Mouse (Mus musculus) hematopoietic stem cell, adult 5-6 weeks (primary cell): Measurements from ENCODE around the gene Adipor2. TPM values are rescaled to one million over a fixed set of nuclear protein-coding genes. Genes with fewer than 3 reads are reported as not detected.

ENCODE experiments used
- ATAC-seq, 2 experiments: fragments of 125-278 bp in 1 of 2; replicated peaks in 1 of 2; 2 replicates each; pipeline ENCODE4 v1.8.0; 2016 to 2017; ENCODE audit warnings: inconsistent platforms in 2 of 2, mild to moderate bottlenecking in 2 of 2, moderate number of reproducible peaks in 2 of 2, low read depth in 1 of 2, moderate TSS enrichment in 1 of 2; ENCODE audit not compliant: low FRiP score in 2 of 2, poor library complexity in 2 of 2, severe bottlenecking in 2 of 2, insufficient read depth in 1 of 2, low TSS enrichment in 1 of 2
- total RNA-seq: library from RNA; stranded (forward); fragments of 172-1452, 232-1000 nt; gene quantifications from 2 replicates; pipeline ENCODE4 v1.2.3, GENCODE M21; 2017

The Adipor2 gene
- total RNA-seq, 1 experiment from 2014 or later, result 145 TPM

DNA sequence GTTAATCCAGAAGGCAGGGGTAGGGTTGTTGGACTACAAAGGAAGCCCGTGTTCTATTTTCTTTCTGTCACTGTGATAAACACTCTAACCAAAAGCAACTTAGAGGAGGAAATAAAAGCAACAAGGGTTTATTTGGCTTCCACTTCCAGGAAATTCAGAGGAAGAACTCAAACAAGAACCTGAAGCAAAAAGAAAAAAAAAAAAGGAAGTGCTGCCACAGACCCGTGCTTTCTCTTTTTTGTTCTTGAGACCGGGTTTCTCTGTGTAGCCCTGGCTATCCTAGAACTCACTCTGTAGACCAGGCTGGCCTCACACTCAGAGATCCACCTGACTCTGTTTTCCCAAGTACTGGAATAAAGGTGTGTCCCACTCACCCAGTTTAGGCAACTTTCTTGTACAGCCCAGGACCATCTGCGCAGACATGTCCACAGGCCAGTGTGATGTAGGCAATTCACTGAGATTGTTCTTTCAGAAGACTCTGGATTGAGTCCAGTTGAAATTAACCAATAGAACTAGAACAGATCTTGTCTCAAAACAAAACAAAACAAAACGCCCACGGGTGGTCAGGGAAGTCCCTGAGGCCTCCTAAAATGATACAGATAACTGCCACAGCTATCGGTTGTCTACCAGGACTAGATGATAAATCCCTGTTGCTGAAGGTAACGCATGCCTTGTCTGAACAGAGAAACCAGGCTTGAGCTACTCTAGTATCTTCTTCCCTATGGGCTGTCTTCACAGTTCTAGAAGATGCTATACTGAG, 15.8 kb downstream of the Adipor2 start:
- no peak for ATAC-seq

DNA sequence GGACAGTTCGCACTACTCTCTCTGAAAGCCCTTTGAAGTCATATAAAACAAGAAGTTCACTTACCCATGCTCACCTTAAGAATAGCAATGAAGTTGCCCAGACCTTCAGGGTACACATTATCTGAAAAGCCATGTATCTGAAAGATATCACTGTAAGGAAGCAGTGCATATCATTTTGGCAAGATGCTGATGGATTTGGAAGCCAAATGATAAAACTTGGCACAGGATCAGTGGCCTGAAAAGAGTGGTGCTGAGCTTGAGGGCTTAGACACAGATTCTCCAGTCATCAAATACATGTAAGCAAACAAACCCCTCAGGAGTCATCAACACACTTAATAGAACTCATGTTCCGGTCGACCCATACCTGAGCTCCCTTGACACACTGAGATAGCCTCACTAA, 16.9 kb downstream of the Adipor2 start:
- ATAC-seq, result no peak

DNA sequence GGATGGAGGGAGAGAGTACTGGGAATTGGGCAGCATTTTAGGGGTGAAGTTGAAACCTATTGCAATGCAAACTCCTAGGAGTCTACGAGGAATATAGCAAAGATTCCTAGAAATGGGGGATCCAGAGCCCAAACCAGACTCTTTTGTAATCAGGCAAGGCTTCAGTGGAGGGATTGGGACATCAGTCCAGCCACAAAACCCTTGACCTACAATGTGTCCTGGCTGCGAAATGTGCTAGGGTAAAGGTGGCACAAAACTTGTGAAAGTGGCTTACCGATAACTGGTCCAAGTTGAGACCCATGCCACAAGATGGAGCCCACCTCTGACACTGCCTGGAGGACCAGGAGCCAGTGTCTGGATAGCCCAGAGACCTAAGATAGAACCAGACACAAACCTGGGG, 18.1 kb downstream of the Adipor2 start:
- ATAC-seq, result no peak

GRCm38 (mm10) chr6:119396309-119396634, 21.2 kb downstream of the Adipor2 start:
- peak; percentile 92 to 97 for ATAC-seq

DNA sequence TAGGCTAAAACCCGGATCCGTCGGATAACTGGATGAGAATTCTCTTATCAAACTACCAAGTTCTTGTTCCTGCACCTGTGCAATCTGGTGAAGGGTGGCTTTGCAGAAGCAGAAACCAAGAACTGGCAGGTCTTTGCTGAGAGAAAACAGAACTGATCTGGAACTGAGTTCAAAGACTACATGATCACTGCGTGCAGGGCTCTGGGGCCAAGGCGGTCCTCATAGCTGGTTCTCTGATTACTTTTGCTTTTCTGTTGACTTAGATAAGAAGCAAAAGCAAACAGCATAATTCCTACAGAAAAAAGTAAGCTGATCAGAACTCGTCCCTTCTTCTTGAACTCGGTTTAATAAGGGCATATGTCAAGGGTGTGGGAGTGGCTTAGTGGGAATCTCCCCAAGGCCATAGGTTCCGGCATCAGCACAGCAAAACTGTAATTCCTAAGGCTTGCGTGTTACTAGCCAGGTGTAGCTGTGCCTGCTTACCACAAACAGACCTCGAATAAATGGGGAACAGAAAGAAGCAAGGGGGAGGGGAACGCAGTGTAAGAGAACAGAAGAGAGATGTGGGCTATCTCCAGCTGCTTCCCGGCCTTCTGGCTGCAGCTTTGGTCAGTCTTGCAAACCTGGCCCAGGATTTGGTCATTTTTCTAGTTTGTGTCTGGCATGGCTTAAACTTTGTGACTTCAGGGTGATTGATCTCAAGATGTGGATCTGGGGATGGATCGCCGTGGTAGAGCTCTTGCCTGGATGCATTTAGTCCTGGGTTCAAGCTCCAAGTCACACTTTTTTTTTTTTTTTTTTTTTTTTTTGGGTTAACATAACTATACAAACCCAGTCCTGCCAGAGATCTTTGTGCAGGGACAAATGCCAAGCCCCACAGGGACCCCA, 21.8 kb downstream of the Adipor2 start:
- ATAC-seq, result peak; percentile 71 to 79

DNA sequence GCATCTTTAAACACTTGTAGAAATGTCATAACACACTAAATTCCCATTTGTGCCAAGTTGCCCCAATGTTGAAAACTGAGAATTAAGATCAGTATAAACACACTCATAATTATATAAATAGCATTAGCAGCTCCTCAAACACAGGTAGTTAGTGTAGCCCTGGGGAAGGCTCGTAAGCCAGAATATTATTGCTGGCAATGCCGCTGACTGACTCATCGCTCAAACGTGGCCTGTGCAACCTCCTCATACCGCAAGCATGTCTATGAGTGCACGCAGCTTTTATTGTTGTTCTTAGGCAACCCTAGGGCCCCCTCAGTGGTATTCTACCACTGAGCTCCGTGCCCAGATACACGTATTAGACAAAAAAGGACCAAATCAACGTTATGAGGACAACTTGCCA, 24.7 kb downstream of the Adipor2 start:
- no peak for ATAC-seq

- ATAC-seq, result peak in 1 of 2 experiments; percentile 12; a peak in 1 of 4 replicates
Observed at GRCm38 (mm10) chr6:119390728-119391127, 26.8 kb downstream of the Adipor2 start.

- peak; percentile 11 to 18; a peak in 1 of 4 replicates for ATAC-seq
Observed at GRCm38 (mm10) chr6:119389089-119389488, 28.4 kb downstream of the Adipor2 start.

DNA sequence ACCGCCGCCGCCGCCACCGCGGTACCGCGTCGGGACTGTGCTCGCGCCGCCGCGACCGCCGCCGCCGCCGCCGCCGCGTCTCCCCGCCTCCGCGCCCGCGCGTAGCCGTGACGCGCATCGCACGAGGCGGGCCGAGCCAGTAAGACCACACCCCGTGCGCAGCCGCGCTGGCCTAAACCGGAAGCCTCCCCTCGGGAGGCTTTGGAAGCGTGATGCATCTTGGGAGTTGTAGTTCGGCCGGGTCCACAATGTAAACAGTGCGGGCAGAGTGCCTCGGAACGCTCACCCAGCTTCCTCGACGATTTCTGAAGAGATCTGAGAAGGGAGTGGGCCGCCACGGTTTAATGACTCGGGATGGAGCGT, 28.9 kb downstream of the Adipor2 start:
- ATAC-seq, result peak; percentile 95 to 97

DNA sequence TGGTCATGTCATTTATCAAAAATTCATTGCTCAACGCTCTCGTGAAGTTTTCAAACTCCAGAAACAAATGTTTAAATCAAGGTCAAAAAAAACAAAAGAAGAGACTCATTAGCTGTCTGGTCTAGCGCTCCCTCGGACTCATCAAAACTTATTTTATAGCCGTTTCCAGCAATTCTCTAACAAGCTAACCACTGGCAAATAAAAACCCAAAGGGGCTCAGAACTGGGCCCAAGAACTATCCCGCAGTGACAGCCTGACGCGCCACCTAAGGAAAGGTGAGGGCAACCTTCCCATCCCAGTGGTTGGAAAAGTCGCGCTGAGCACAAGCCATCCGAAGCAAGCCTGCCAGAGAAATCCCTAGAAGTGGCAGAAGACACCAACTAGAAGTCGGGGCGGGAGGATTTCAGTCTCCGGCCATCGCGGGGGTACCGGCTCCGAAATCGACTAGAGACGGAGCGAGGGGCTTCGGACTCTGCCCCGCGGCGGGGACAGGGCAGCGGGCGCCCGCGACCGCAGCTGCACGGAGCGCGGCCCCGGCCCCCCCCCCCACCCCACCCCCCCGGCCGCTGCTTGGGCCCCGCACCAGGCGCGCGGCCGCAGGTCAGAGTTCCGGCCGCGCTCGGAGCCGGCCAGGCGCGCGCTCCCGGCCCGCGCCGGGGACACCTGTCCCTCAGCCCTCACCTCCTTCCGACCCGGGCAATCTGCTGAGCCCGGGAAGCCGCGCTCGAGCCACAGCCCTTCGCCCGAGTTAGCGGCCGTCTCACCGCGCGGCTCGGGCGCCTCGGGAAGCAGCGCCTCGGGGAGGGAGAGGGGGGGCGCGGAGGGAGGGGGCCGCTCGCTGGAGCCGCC, 29.5 kb downstream of the Adipor2 start:
- ATAC-seq, result peak in 1 of 2 experiments; percentile 5; a peak in 2 of 4 replicates

- no peak for ATAC-seq
Observed at GRCm38 (mm10) chr6:119386821-119387220, 30.7 kb downstream of the Adipor2 start.

GRCm38 (mm10) chr6:119386421-119386820, 31.1 kb downstream of the Adipor2 start:
- ATAC-seq, result no peak

DNA sequence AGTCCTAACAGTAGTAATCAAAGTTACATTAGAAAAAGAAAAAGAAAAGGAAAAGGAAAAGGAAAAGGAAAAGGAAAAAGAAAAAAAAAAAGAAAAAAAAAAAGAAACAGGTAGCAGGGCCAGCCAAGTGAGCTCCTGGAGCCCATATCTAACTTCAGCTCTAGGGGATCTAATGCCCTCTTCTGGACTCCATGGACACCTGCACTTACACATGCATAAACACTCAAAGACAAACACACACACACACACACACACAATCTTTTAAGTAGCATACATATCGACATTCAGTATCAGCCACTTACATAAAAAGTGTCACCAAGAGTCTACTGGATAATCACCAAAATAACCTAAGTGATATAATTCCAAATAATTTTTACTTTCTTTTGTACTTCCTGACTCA, 31.8 kb downstream of the Adipor2 start:
- no peak for ATAC-seq

DNA sequence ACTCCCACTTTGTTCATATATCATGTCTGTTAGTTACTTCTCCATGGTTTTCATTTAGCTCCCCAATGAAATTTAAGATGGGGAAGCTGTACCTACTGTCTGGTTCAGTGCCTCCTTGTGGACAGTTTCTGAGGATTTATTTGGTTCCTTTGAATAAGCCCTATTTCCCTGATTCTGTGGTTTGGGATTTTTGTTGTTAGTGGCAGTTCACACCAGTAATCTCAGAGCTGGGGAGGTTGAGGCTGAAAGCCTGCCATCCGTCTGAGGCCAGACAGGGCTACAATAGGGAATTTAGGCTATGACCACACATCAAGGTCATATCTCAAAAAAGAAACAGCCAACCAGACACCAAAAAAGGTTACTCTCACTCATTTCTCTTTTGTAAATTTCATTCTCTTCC, 38.9 kb downstream of the Adipor2 start:
- ATAC-seq, result no peak

GRCm38 (mm10) chr6:119377613-119378012, 39.9 kb downstream of the Adipor2 start:
- peak; percentile 96 to 97 for ATAC-seq

GRCm38 (mm10) chr6:119375035-119375434, 42.5 kb downstream of the Adipor2 start:
- no peak for ATAC-seq

- 0 out of 4 replicates have a peak, but pooled peaks of 1 of the 2 experiments have one; percentile 15 for ATAC-seq
Observed at GRCm38 (mm10) chr6:119373000-119373705, 44.4 kb downstream of the Adipor2 start.
